Mouse (Mus musculus): ENCODE data around the gene Tprkb. TPM values are rescaled to one million over a fixed set of nuclear protein-coding genes. Genes with fewer than 3 reads are reported as not detected.
"Not testable (repeated sequence)": the region's sequence is repeated elsewhere in the genome, so short reads cannot be mapped to it uniquely, and the experiment has no call there.

The Tprkb gene
- polyA plus RNA-seq, 1 experiment from 2014 or later: 23.9 TPM

DNA sequence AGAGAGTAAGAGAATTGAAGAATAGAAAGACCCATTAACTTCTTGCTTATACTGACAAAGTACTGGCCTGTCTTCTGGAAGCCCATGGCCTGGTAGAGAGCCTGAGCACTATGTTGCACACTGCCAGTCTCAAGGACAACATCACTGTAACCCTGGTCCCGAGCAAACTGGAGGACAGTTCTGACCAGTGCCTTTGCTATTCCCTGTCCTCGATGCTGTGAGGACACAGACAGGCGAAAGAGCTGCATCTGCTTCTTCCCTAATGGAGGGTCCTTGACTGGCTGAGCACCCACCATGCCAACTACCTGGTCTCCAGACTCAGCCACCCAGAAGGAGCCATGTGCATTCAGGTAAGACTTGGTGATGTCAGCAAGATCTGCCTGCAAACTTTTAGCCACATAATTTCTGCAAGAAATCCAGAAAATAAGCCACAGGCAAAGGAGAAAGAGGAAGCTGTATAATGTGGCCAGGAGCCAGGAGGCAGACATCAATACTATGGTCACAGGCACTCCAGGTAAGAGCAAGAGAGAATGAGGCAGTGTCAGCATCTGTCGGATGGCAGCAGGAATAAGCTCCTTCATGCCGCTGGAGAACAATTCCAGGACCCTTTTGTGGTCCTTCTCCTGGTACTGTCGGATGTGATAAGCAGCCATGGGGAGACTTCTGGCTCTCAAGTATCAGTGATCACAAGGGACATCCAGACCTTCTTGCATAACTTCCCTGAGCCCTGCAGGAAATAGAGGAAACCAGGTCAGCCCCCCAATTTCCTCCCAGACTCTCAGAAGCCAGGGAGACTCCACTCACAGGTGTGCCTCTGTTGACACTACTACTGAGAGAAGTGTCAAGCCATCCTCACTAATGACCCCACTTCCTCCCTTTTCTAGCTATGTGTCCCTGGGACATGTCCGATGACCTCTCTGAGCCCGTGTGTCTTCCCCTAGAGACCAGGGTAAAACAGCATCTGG lies 43.7 kb upstream of the Tprkb start:
- no peaks in the 10 kb centered on the region for H3K36me3 ChIP-seq (ENCODE audit: control insufficient read depth, insufficient read depth, low read length)
- H3K4me3 ChIP-seq (ENCODE audit: control insufficient read depth in 1 of 2, insufficient read depth in 1 of 2, low read depth in 1 of 2, low read length in 2 of 2): no peak overlapping the region
- no peaks in the 10 kb centered on the region for H3K27me3 ChIP-seq (ENCODE audit: control insufficient read depth, insufficient read depth, low read length)
- H3K9me3 ChIP-seq (ENCODE audit: control insufficient read depth, low read length): no peaks in the 10 kb centered on the region
- ATAC-seq (ENCODE audit: insufficient number of reproducible peaks, insufficient read depth, low FRiP score, low read depth): no peak
- 64% methylated on average over 8 of the region's 8 CpGs for WGBS
- no peaks in the 10 kb centered on the region for H3K4me1 ChIP-seq (ENCODE audit: control insufficient read depth in 2 of 2, insufficient read depth in 2 of 2, low read length in 2 of 2)
- H3K4me2 ChIP-seq (ENCODE audit: low read length): no peak overlapping the region
- no peak overlapping the region for H3K9ac ChIP-seq (ENCODE audit: low read length)
- no peak overlapping the region for H3K27ac ChIP-seq (replicated peaks in 1 of 2; ENCODE audit: control insufficient read depth in 1 of 2, insufficient read depth in 1 of 2, low read depth in 2 of 2, low read length in 2 of 2)

DNA sequence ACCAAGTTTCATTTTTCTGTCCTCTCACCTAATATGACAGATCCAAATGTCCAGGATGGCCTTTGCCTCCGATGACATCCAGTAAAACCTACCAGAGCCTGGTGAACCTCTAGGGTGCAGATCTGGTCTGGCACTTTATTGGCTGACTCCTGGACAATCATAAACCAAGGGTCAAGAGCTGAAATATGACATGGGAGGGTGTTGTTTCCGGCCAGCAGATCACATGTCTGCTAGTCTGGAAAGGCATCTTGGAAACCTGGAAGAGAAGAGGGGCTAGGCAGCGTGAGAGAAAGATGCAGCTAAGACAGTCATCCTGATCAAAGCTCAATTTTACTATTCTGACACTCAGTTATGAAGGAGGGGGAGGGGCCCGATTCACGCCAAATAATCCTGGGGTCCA lies 42.7 kb upstream of the Tprkb start, which contains the start of gene Nat8f2:
TSS of gene Nat8f2 (minus strand) at position 153 of the 400 bp plus-strand sequence.
- not testable (repeated sequence) for H3K4me2 ChIP-seq (ENCODE audit: low read length); ATAC-seq (ENCODE audit: insufficient number of reproducible peaks, insufficient read depth, low FRiP score, low read depth); H3K4me1 ChIP-seq (ENCODE audit: control insufficient read depth in 2 of 2, insufficient read depth in 2 of 2, low read length in 2 of 2); H3K27ac ChIP-seq (replicated peaks in 1 of 2; ENCODE audit: control insufficient read depth in 1 of 2, insufficient read depth in 1 of 2, low read depth in 2 of 2, low read length in 2 of 2); H3K9me3 ChIP-seq (ENCODE audit: control insufficient read depth, low read length); H3K9ac ChIP-seq (ENCODE audit: low read length); H3K36me3 ChIP-seq (ENCODE audit: control insufficient read depth, insufficient read depth, low read length); H3K27me3 ChIP-seq (ENCODE audit: control insufficient read depth, insufficient read depth, low read length); H3K4me3 ChIP-seq (ENCODE audit: control insufficient read depth in 1 of 2, insufficient read depth in 1 of 2, low read depth in 1 of 2, low read length in 2 of 2)
- WGBS: 79% methylated on average over 5 of the region's 5 CpGs

DNA sequence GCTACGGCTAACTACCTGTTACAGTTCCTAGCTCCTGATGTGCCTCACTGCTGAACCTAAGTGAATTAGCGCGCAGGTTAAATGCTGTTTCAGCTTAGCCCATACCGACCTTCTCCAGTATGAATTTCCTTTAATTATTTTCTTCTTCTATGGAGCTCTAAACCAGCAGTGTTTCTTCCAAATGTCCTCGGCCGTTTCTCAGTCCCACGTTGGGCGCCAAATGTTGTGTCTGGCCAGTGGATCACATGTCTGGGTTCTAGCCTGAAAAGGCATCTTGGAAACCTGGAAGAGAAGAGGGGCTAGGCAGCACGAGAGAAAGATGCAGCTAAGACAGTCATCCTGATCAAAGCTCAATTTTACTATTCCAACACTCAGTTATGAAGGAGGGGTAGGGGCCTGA lies 28.4 kb upstream of the Tprkb start:
- not testable (repeated sequence) for ATAC-seq (ENCODE audit: insufficient number of reproducible peaks, insufficient read depth, low FRiP score, low read depth)
- WGBS: 90% methylated on average over 9 of the region's 9 CpGs

DNA sequence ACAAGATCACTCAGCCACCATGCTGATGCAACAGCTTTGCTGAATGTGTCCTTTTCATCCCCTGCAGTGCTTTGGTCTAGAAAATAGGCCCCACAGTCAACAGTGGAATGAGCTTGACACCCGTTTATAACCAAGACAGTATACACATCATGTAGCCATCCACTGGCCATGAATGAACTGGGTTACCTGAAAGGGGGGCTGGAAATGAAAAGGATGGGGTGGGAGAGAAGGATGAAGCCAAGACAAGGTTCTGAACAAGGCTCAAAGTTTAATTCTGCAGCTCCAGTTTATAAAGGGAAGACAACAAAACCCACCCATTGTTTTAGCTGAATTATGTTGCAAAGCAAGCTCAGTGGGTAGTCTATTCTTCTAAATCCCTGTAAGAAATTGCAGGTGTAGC lies 27.4 kb upstream of the Tprkb start:
- 81% methylated on average over 1 of the region's 1 CpGs for WGBS

More for the DNA sequence above, 28.4 kb upstream of the Tprkb start:
- H3K9me3 ChIP-seq (ENCODE audit: control insufficient read depth, low read length): peaks cover 12% of the 10 kb centered on the region
- H3K4me3 ChIP-seq (ENCODE audit: control insufficient read depth in 1 of 2, insufficient read depth in 1 of 2, low read depth in 1 of 2, low read length in 2 of 2); H3K4me2 ChIP-seq (ENCODE audit: low read length); H3K9ac ChIP-seq (ENCODE audit: low read length); H3K36me3 ChIP-seq (ENCODE audit: control insufficient read depth, insufficient read depth, low read length); H3K27me3 ChIP-seq (ENCODE audit: control insufficient read depth, insufficient read depth, low read length); H3K27ac ChIP-seq (replicated peaks in 1 of 2; ENCODE audit: control insufficient read depth in 1 of 2, insufficient read depth in 1 of 2, low read depth in 2 of 2, low read length in 2 of 2); H3K4me1 ChIP-seq (ENCODE audit: control insufficient read depth in 2 of 2, insufficient read depth in 2 of 2, low read length in 2 of 2): not testable (repeated sequence)

DNA sequence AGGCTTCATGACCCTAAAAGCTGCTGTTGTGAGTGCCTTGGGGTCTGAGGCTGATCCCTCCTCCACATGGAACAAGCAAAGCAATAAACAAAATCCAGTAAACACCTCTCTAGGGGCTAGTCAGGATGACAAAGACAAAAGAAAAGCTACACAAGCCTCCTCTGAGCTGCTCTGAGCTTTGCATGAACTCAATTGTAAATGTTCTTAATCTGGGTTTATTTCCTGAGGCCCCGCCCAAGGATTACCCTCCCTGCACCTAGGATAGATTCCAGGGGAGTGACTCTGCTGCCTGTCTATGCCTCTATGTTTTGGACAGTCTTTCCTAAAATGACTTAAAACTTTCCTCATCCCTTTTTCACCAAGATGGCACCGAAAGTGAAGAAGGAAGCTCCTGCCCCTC lies 22.7 kb upstream of the Tprkb start:
- peaks cover 13% of the 10 kb centered on the region for H3K9me3 ChIP-seq (ENCODE audit: control insufficient read depth, low read length)
- H3K9ac ChIP-seq (ENCODE audit: low read length): no peak overlapping the region
- no peak for ATAC-seq (ENCODE audit: insufficient number of reproducible peaks, insufficient read depth, low FRiP score, low read depth)
- H3K4me3 ChIP-seq (ENCODE audit: control insufficient read depth in 1 of 2, insufficient read depth in 1 of 2, low read depth in 1 of 2, low read length in 2 of 2): no peak overlapping the region
- no peaks in the 10 kb centered on the region for H3K4me1 ChIP-seq (ENCODE audit: control insufficient read depth in 2 of 2, insufficient read depth in 2 of 2, low read length in 2 of 2)
- no peak overlapping the region for H3K4me2 ChIP-seq (ENCODE audit: low read length)
- 76% methylated on average over 2 of the region's 2 CpGs for WGBS
- H3K27ac ChIP-seq (replicated peaks in 1 of 2; ENCODE audit: control insufficient read depth in 1 of 2, insufficient read depth in 1 of 2, low read depth in 2 of 2, low read length in 2 of 2): no peak overlapping the region
- no peaks in the 10 kb centered on the region for H3K36me3 ChIP-seq (ENCODE audit: control insufficient read depth, insufficient read depth, low read length)
- no peaks in the 10 kb centered on the region for H3K27me3 ChIP-seq (ENCODE audit: control insufficient read depth, insufficient read depth, low read length)

More for the DNA sequence above, 27.4 kb upstream of the Tprkb start:
- Histone ChIP-seq H3K4me3 (ENCODE audit: control insufficient read depth in 1 of 2, insufficient read depth in 1 of 2, low read depth in 1 of 2, low read length in 2 of 2) (no peak overlapping the region), H3K4me2 (ENCODE audit: low read length) (no peak overlapping the region), H3K4me1 (ENCODE audit: control insufficient read depth in 2 of 2, insufficient read depth in 2 of 2, low read length in 2 of 2) (no peaks in the 10 kb centered on the region), H3K9me3 (ENCODE audit: control insufficient read depth, low read length) (peaks cover 12% of the 10 kb centered on the region), H3K27ac (replicated peaks in 1 of 2; ENCODE audit: control insufficient read depth in 1 of 2, insufficient read depth in 1 of 2, low read depth in 2 of 2, low read length in 2 of 2) (no peak overlapping the region), H3K9ac (ENCODE audit: low read length) (no peak overlapping the region), H3K27me3 (ENCODE audit: control insufficient read depth, insufficient read depth, low read length) (no peaks in the 10 kb centered on the region), H3K36me3 (ENCODE audit: control insufficient read depth, insufficient read depth, low read length) (no peaks in the 10 kb centered on the region)
- no peak for ATAC-seq (ENCODE audit: insufficient number of reproducible peaks, insufficient read depth, low FRiP score, low read depth)

DNA sequence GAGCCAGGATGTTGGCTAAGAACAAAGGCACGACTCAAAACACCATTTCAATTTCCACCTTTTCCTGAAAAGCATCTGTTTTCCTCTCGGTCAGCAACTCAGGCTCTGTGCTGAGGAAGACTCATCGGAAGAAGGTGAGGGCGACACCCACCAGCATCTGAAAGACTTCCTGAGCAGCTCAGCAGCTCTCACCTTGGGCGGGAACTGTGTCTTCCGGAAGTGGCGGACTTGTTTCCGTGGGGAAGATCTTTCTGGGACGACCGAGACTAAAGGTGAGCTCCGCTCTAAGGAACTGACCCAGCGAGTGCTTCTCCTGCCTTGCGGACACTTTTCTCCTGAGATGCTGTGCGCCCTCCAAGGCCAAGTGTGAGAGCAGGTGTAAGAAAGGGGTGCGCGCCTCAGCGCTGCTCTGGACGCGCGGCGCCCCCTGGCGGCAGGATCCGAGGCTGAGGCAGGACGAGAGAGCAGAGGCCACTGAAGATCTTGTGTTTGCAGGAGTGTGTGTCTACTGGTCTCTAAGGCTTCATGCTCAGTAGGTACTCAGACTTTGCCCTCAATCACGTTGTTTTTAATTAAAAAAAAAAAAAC lies 16.5 kb upstream of the Tprkb start:
- H3K9ac ChIP-seq (ENCODE audit: low read length); H3K4me2 ChIP-seq (ENCODE audit: low read length); H3K9me3 ChIP-seq (ENCODE audit: control insufficient read depth, low read length); H3K36me3 ChIP-seq (ENCODE audit: control insufficient read depth, insufficient read depth, low read length); H3K27ac ChIP-seq (replicated peaks in 1 of 2; ENCODE audit: control insufficient read depth in 1 of 2, insufficient read depth in 1 of 2, low read depth in 2 of 2, low read length in 2 of 2); H3K4me1 ChIP-seq (ENCODE audit: control insufficient read depth in 2 of 2, insufficient read depth in 2 of 2, low read length in 2 of 2); H3K27me3 ChIP-seq (ENCODE audit: control insufficient read depth, insufficient read depth, low read length); ATAC-seq (ENCODE audit: insufficient number of reproducible peaks, insufficient read depth, low FRiP score, low read depth); H3K4me3 ChIP-seq (ENCODE audit: control insufficient read depth in 1 of 2, insufficient read depth in 1 of 2, low read depth in 1 of 2, low read length in 2 of 2): not testable (repeated sequence)
- WGBS: 74% methylated on average over 25 of the region's 25 CpGs

DNA sequence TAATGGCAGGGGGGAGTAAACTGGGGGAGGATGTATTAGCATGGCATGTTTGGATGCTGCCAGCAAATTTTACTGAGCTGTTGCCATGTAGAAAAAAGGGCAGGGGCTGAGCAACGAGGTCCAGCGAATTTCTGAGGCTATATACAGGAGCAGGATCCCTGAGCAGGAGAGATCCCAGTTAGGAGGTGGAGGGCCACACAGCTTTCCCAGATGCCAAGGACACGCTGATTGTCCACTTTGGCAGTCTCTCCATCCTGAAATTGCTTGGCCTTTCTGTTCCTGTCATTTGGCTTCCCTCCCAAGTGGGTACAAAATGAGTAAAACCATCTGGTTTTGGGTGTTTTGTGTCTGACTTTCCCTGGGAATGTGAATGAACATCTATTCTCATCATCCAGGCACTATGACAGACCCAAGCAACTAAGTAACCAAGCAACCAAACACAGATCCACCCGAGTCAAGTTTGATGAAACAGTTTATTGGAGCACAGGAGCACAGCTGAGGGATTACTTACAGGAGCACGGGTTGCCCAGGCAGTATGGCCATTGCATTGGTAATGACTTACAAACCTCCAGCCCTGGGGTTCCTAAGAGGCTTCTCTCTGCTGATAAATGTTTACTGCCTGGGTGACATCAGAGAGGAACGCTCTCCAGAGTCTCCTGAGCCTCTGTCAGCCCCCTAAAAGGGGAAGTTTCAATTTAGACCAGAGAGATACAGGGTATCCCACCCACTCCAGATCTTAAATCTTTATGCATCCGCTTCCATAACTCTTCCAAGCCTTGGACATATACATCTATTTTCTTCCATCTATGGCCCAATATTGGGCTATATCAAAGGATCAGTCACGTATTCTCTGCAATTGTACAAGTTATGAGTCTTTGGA lies 12.8 kb upstream of the Tprkb start:
- H3K27ac ChIP-seq (replicated peaks in 1 of 2; ENCODE audit: control insufficient read depth in 1 of 2, insufficient read depth in 1 of 2, low read depth in 2 of 2, low read length in 2 of 2); H3K4me2 ChIP-seq (ENCODE audit: low read length); H3K4me3 ChIP-seq (ENCODE audit: control insufficient read depth in 1 of 2, insufficient read depth in 1 of 2, low read depth in 1 of 2, low read length in 2 of 2); H3K4me1 ChIP-seq (ENCODE audit: control insufficient read depth in 2 of 2, insufficient read depth in 2 of 2, low read length in 2 of 2); H3K27me3 ChIP-seq (ENCODE audit: control insufficient read depth, insufficient read depth, low read length); ATAC-seq (ENCODE audit: insufficient number of reproducible peaks, insufficient read depth, low FRiP score, low read depth); H3K36me3 ChIP-seq (ENCODE audit: control insufficient read depth, insufficient read depth, low read length); H3K9ac ChIP-seq (ENCODE audit: low read length); H3K9me3 ChIP-seq (ENCODE audit: control insufficient read depth, low read length): not testable (repeated sequence)
- WGBS: 63% methylated on average over 6 of the region's 8 CpGs
